Mouse (Mus musculus) hindbrain, postnatal 0 days (tissue): Measurements from ENCODE around the gene Pard6b. TPM values are rescaled to one million over a fixed set of nuclear protein-coding genes. Genes with fewer than 3 reads are reported as not detected.

ENCODE experiments used
- ATAC-seq: fragments of 200-750 bp; cut with Nextera tagmentation; 2 replicates; pipeline ENCODE4 v1.8.0; 2017; ENCODE audit warnings: mild to moderate bottlenecking, moderate TSS enrichment, moderate library complexity
- DNase-seq: peaks from one replicate; pipeline ENCODE4 v3.0.0-alpha.2; 2015; ENCODE audit warnings: low spot score
- H3K27ac ChIP-seq: fragments of 300-500 bp; sonication (generic); 2 replicates; pipeline ENCODE4 v1.5.1; 2014; ENCODE audit warnings: mild to moderate bottlenecking
- H3K27me3 ChIP-seq: fragments of 300-500 bp; sonication (generic); 2 replicates; pipeline ENCODE4 v1.6.1; 2014; ENCODE audit warnings: low read length, mixed read lengths; ENCODE audit not compliant: insufficient read depth
- H3K36me3 ChIP-seq: fragments of 300-500 bp; sonication (generic); 2 replicates; pipeline ENCODE4 v1.6.1; 2014; ENCODE audit warnings: low read length, mixed read lengths; ENCODE audit not compliant: insufficient read depth
- H3K4me1 ChIP-seq: fragments of 300-500 bp; sonication (generic); 2 replicates; pipeline ENCODE4 v1.6.1; 2014; ENCODE audit warnings: antibody characterized with exemption, low read length, mixed read lengths; ENCODE audit not compliant: insufficient read depth
- H3K4me2 ChIP-seq: fragments of 300-500 bp; sonication (generic); 2 replicates; pipeline ENCODE4 v1.6.1; 2014; ENCODE audit warnings: low read depth, mild to moderate bottlenecking, low read length, moderate library complexity, mixed read lengths
- H3K4me3 ChIP-seq: fragments of 300-500 bp; sonication (generic); 2 replicates; pipeline ENCODE4 v1.5.1; 2014; ENCODE audit warnings: low read length
- H3K9ac ChIP-seq: fragments of 300-500 bp; sonication (generic); replicated peaks from 2 replicates; pipeline ENCODE4 v1.6.1; 2014; ENCODE audit warnings: mild to moderate bottlenecking, low read length, moderate library complexity, mixed read lengths
- H3K9me3 ChIP-seq: fragments of 300-500 bp; sonication (generic); 2 replicates; pipeline ENCODE4 v1.6.1; 2016; ENCODE audit warnings: low read length, mixed read lengths
- CTCF ChIP-seq: IDR thresholded peaks from 2 replicates; pipeline ENCODE4 v1.5.1; 2016; ENCODE audit warnings: antibody characterized with exemption, control low read depth, low read depth
- WGBS: fragments of 180-500 bp; shearing (Covaris S2); extraction: QIAGEN DNeasy Blood & Tissue Kit; methylation state at CpG from one replicate; pipeline ENCODE4 v1.1.7; 2014; 5-methylcytosine and 5-hydroxymethylcytosine counted together
- polyA plus RNA-seq: library from polyadenylated mRNA; unstranded; fragments of >200 nt; fragmentation: Nextera tagmentation; extraction: Ambion mirVana; gene quantifications from 2 replicates; pipeline ENCODE4 v1.2.1, GENCODE M21; 2015
- total RNA-seq: library from RNA; depleted of rRNA; stranded (reverse); fragments of >200 nt; gene quantifications from 2 replicates; pipeline ENCODE4 v1.2.3, GENCODE M21; 2014; rRNA removed

The Pard6b gene
- total RNA-seq (5.1 and 7.7 TPM in 2 replicates), polyA plus RNA-seq (3.7 and 4.5 TPM in 2 replicates)

GRCm38 (mm10) chr2:168080431-168081246 is at the start of gene Pard6b:
TSS of gene Pard6b (plus strand) at chr2:168081004.
- Histone ChIP-seq H3K9ac (peak within 1 kb of the TSS; percentile 72), H3K36me3 (no peaks in the 10 kb centered on the region), H3K27me3 (no peaks in the 10 kb centered on the region), H3K4me3 (peak within 1 kb of the TSS; percentile 72), H3K27ac (peak within 1 kb of the TSS; percentile 92), H3K4me2 (peak within 1 kb of the TSS; percentile 82), H3K9me3 (no peaks in the 10 kb centered on the region), H3K4me1 (no peaks in the 10 kb centered on the region; the same call in 1 of the 2 replicates)
- DNase-seq (peak; percentile 99), ATAC-seq (peak; percentile 94)
- no peak for TF ChIP-seq CTCF
- WGBS = 2% methylated on average over 66 of the region's 110 CpGs

GRCm38 (mm10) chr2:168031842-168032241 is 49.0 kb upstream of the Pard6b start:
- Histone ChIP-seq H3K4me2 (no peak overlapping the region), H3K9me3 (0 out of 2 replicates have a peak, but pooled peaks cover 5% of the 10 kb centered on the region), H3K4me3 (no peak overlapping the region), H3K36me3 (no peaks in the 10 kb centered on the region), H3K4me1 (no peaks in the 10 kb centered on the region; the same call in 1 of the 2 replicates), H3K27me3 (no peaks in the 10 kb centered on the region), H3K27ac (no peak overlapping the region), H3K9ac (no peak overlapping the region)
- ATAC-seq (no peak), DNase-seq (no peak)
- WGBS = 73% methylated on average over 2 of the region's 2 CpGs
- TF ChIP-seq CTCF = no peak

DNA sequence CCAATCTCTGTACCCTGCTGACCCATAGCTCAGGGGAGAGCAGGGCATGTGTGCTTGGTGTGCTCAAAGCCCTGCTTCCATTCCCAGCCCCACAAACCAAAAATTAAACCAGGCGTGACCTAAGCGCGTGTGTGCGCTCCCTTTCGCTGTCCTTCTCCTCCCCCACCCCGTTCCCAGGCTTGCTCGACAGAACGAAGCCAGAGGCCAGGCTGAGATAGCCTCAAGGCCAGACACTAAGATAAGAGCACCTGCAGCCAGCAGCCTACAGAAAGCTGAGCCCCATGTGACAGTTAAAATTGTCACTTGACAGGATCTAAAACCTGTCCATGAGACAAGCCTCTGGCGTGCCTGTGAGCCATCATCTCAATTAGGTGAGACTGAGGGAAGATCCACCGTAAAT is 46.9 kb upstream of the Pard6b start:
- Histone ChIP-seq H3K9me3 (no peaks in the 10 kb centered on the region), H3K27ac (no peak overlapping the region), H3K4me3 (no peak overlapping the region), H3K9ac (no peak overlapping the region), H3K4me1 (no peaks in the 10 kb centered on the region; the same call in 1 of the 2 replicates), H3K27me3 (no peaks in the 10 kb centered on the region), H3K36me3 (no peaks in the 10 kb centered on the region), H3K4me2 (no peak overlapping the region)
- 58% methylated on average over 10 of the region's 10 CpGs for WGBS
- no peak for DNase-seq
- no peak for ATAC-seq
- no peak for TF ChIP-seq CTCF

DNA sequence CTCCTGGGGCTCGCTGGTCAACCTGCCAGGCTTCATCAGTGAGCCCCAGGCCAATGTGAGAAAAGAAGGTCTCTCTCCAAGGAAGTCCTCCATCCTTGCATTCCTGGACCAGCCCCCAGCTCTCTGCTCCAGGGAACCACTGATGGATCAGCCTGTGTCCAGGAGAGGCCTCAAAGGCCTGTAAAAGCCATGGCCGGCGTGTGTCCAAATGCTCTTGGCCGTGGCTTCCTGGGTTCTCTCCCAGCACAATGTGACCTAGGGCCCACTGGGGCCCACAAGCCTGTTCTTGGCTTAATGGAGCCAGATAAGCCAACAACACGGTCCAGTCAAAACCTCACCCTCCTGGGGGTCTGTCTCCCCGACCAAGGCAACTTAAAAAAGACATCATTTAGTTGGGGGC is 44.9 kb upstream of the Pard6b start:
- DNase-seq = no peak
- H3K4me2 ChIP-seq = no peak overlapping the region
- H3K4me3 ChIP-seq = no peak overlapping the region
- WGBS = 88% methylated on average over 6 of the region's 6 CpGs
- no peaks in the 10 kb centered on the region; the same call in none of the 2 replicates for H3K4me1 ChIP-seq
- no peak overlapping the region for H3K9ac ChIP-seq
- TF ChIP-seq CTCF = no peak
- ATAC-seq = no peak
- no peaks in the 10 kb centered on the region for H3K36me3 ChIP-seq
- H3K27ac ChIP-seq = no peak overlapping the region
- H3K27me3 ChIP-seq = no peaks in the 10 kb centered on the region
- no peaks in the 10 kb centered on the region for H3K9me3 ChIP-seq

DNA sequence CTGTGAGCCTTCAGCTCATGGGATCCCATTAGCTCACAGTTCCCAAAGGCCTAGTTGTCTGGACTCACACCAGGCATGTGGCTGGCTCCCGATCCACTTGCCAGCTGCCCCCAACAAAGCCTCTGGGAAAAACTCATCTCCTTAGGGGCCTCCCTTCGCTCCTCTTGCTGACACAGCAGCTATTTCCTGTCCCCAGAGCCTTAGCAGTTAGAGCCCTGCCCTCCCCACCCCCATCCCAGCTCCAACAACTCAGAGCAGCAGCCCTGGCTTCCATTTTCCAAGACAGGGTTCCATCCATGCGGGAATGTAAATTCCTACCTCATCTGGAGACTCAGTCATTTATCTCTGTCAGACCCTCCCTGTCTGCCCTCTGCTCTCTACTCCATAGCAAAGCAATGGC is 43.7 kb upstream of the Pard6b start:
- TF ChIP-seq CTCF = no peak
- Histone ChIP-seq H3K9me3 (no peaks in the 10 kb centered on the region), H3K4me2 (no peak overlapping the region), H3K36me3 (no peaks in the 10 kb centered on the region), H3K27me3 (no peaks in the 10 kb centered on the region), H3K27ac (no peak overlapping the region), H3K4me1 (no peaks in the 10 kb centered on the region; the same call in none of the 2 replicates), H3K4me3 (no peak overlapping the region), H3K9ac (no peak overlapping the region)
- WGBS = 29% methylated on average over 3 of the region's 3 CpGs
- ATAC-seq = no peak
- no peak for DNase-seq

DNA sequence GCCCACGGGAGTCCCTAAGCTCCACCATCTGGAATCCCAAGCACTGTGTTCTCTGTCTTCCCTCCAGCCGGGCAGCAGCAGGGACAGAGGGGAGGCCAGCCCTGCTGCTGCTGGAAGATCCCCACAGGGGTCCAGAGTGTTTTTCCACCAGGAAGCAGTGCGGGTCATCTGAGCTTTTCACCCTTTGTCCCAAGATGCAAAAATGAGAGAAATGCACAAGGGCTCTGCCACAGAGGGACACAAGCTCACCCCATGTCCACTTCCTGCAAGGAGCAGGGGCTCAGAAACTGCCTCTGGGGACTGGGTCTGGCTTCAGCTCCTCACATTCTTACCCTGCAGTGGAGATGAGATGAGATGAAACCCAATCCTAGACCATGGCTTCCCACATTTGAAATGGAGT is 40.1 kb upstream of the Pard6b start:
- ATAC-seq (no peak), DNase-seq (no peak)
- H3K9me3 ChIP-seq = no peaks in the 10 kb centered on the region
- H3K27me3 ChIP-seq = no peaks in the 10 kb centered on the region
- H3K4me3 ChIP-seq = no peak overlapping the region
- TF ChIP-seq CTCF = no peak
- 34% methylated on average over 3 of the region's 3 CpGs for WGBS
- no peak overlapping the region for H3K9ac ChIP-seq
- no peak overlapping the region for H3K4me2 ChIP-seq
- H3K4me1 ChIP-seq = peaks cover 4% of the 10 kb centered on the region
- no peak overlapping the region for H3K27ac ChIP-seq
- H3K36me3 ChIP-seq = no peaks in the 10 kb centered on the region

DNA sequence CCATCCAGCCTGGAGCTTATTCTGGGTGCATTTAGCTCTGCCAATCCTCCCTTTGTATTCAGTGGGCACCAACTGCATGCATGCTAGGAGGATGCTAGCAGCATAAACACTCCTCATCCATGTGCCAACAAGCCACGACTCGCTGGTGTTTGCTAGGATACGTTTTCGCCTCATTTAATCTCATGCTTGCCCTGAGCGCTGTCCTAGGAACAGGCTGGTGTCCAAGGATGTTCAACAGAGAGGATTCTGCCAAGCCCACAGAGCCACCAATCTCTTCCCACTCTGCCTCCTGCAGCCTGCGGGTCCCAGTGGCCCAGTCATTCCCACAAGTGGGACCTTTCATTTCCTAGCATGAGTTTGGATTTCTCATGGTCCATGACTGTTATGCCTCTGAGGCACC is 38.8 kb upstream of the Pard6b start:
- Histone ChIP-seq H3K4me3 (no peak overlapping the region), H3K27me3 (no peaks in the 10 kb centered on the region), H3K4me1 (peaks cover 4% of the 10 kb centered on the region), H3K9me3 (no peaks in the 10 kb centered on the region), H3K27ac (0 out of 2 replicates have a peak overlapping the region, but pooled peaks have one; percentile 4), H3K4me2 (no peak overlapping the region), H3K36me3 (no peaks in the 10 kb centered on the region), H3K9ac (no peak overlapping the region)
- WGBS = 53% methylated on average over 6 of the region's 6 CpGs
- DNase-seq (peak; percentile 86), ATAC-seq (peak; percentile 88)
- no peak for TF ChIP-seq CTCF
